Mouse (Mus musculus): ENCODE data around the gene Gm43552. TPM values are rescaled to one million over a fixed set of nuclear protein-coding genes. Genes with fewer than 3 reads are reported as not detected.

Gene Gm43552
- polyA plus RNA-seq, 1 experiment from 2014 or later, result not detected

GRCm38 (mm10) chr5:65457086-65457827 lies 35.4 kb downstream of the Gm43552 start:
- DNase-seq (ENCODE audit: low spot score), result peak; percentile 91
- WGBS, result 34% methylated on average over 7 of the region's 7 CpGs
- Histone ChIP-seq H3K4me2 (replicated peaks; ENCODE audit: low read depth, low read length) (no peak overlapping the region), H3K9me3 (ENCODE audit: low read length) (no peaks in the 10 kb centered on the region), H3K27me3 (replicated peaks; ENCODE audit: insufficient read depth, low read length) (no peaks in the 10 kb centered on the region), H3K9ac (replicated peaks; ENCODE audit: low read depth) (no peak overlapping the region), H3K4me3 (ENCODE audit: low read depth, low read length) (no peak overlapping the region), H3K4me1 (ENCODE audit: insufficient read depth, low read depth, low read length) (peaks cover 4% of the 10 kb centered on the region; the same call in 1 of the 2 replicates), H3K36me3 (ENCODE audit: insufficient read depth, low read length) (no peaks in the 10 kb centered on the region), H3K27ac (ENCODE audit: low read length) (peak overlapping the region; percentile 84)
- TF ChIP-seq EP300 (IDR thresholded peaks at IDR 0.05), result no peak
- no peak for TF ChIP-seq CTCF (IDR thresholded peaks at IDR 0.05)
- ATAC-seq, result peak; percentile 89

GRCm38 (mm10) chr5:65454771-65455170 lies 37.9 kb downstream of the Gm43552 start:
- H3K4me2 ChIP-seq (replicated peaks; ENCODE audit: low read depth, low read length), result no peak overlapping the region
- WGBS, result 23% methylated on average over 5 of the region's 5 CpGs
- H3K27me3 ChIP-seq (replicated peaks; ENCODE audit: insufficient read depth, low read length), result no peaks in the 10 kb centered on the region
- H3K9ac ChIP-seq (replicated peaks; ENCODE audit: low read depth), result no peak overlapping the region
- H3K4me1 ChIP-seq (ENCODE audit: insufficient read depth, low read depth, low read length), result peaks cover 4% of the 10 kb centered on the region; the same call in 1 of the 2 replicates
- peaks cover 5% of the 10 kb centered on the region; the same call in 1 of the 2 replicates for H3K36me3 ChIP-seq (ENCODE audit: insufficient read depth, low read length)
- DNase-seq (ENCODE audit: low spot score), result peak; percentile 73
- TF ChIP-seq CTCF (IDR thresholded peaks at IDR 0.05) (no peak), EP300 (IDR thresholded peaks at IDR 0.05) (no peak)
- H3K4me3 ChIP-seq (ENCODE audit: low read depth, low read length), result no peak overlapping the region
- H3K27ac ChIP-seq (ENCODE audit: low read length), result peak overlapping the region; percentile 38; the same call in 1 of the 2 replicates
- H3K9me3 ChIP-seq (ENCODE audit: low read length), result no peaks in the 10 kb centered on the region
- peak; percentile 43 for ATAC-seq

GRCm38 (mm10) chr5:65448941-65449340 lies 43.7 kb downstream of the Gm43552 start:
- Histone ChIP-seq H3K4me2 (replicated peaks; ENCODE audit: low read depth, low read length) (no peak overlapping the region), H3K4me1 (ENCODE audit: insufficient read depth, low read depth, low read length) (no peaks in the 10 kb centered on the region), H3K27ac (ENCODE audit: low read length) (no peak overlapping the region), H3K9ac (replicated peaks; ENCODE audit: low read depth) (no peak overlapping the region), H3K4me3 (ENCODE audit: low read depth, low read length) (no peak overlapping the region), H3K36me3 (ENCODE audit: insufficient read depth, low read length) (peaks cover 7% of the 10 kb centered on the region; the same call in 1 of the 2 replicates), H3K9me3 (ENCODE audit: low read length) (no peaks in the 10 kb centered on the region), H3K27me3 (replicated peaks; ENCODE audit: insufficient read depth, low read length) (no peaks in the 10 kb centered on the region)
- DNase-seq (ENCODE audit: low spot score) (no peak), ATAC-seq (no peak)
- TF ChIP-seq CTCF (IDR thresholded peaks at IDR 0.05) (no peak), EP300 (IDR thresholded peaks at IDR 0.05) (no peak)
- 68% methylated on average over 4 of the region's 4 CpGs for WGBS

GRCm38 (mm10) chr5:65447826-65448225 lies 44.8 kb downstream of the Gm43552 start:
- TF ChIP-seq CTCF (IDR thresholded peaks at IDR 0.05), result no peak
- WGBS, result 82% methylated on average over 2 of the region's 2 CpGs
- ATAC-seq, result no peak

DNA sequence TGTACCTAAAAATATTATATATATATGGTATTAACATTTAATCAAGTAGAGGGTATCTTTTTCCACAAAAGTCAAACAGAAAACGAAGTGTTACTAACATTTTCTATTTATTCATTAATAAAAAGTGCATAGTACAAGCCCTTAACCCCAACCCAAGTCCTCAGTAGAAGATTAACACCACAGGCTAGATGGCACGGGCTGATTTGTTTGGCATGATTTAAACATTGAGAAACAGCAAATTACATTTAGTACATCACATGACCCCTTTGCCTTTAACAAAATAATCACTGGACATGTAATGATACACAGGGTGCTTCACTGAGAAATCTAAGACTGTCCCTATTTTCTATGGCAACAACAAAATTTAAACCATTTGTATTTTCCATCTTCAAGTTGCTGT lies 45.9 kb downstream of the Gm43552 start:
- H3K9me3 ChIP-seq (ENCODE audit: low read length), result no peaks in the 10 kb centered on the region
- no peak overlapping the region for H3K4me3 ChIP-seq (ENCODE audit: low read depth, low read length)
- H3K27me3 ChIP-seq (replicated peaks; ENCODE audit: insufficient read depth, low read length), result no peaks in the 10 kb centered on the region
- H3K4me1 ChIP-seq (ENCODE audit: insufficient read depth, low read depth, low read length), result no peaks in the 10 kb centered on the region
- ATAC-seq (peak; percentile 37; the same call in 1 of the 2 replicates), DNase-seq (ENCODE audit: low spot score) (peak; percentile 11)
- TF ChIP-seq CTCF (IDR thresholded peaks at IDR 0.05) (no peak), EP300 (IDR thresholded peaks at IDR 0.05) (no peak)
- no peak overlapping the region for H3K4me2 ChIP-seq (replicated peaks; ENCODE audit: low read depth, low read length)
- peaks cover 7% of the 10 kb centered on the region; the same call in 1 of the 2 replicates for H3K36me3 ChIP-seq (ENCODE audit: insufficient read depth, low read length)
- no peak overlapping the region for H3K9ac ChIP-seq (replicated peaks; ENCODE audit: low read depth)
- no peak overlapping the region for H3K27ac ChIP-seq (ENCODE audit: low read length)
- WGBS, result 61% methylated on average over 2 of the region's 2 CpGs

More at GRCm38 (mm10) chr5:65447826-65448225, 44.8 kb downstream of the Gm43552 start:
- H3K36me3 ChIP-seq (ENCODE audit: insufficient read depth, low read length), result peaks cover 7% of the 10 kb centered on the region; the same call in 1 of the 2 replicates
- H3K9me3 ChIP-seq (ENCODE audit: low read length), result no peaks in the 10 kb centered on the region
- no peaks in the 10 kb centered on the region for H3K4me1 ChIP-seq (ENCODE audit: insufficient read depth, low read depth, low read length)
- no peak overlapping the region for H3K9ac ChIP-seq (replicated peaks; ENCODE audit: low read depth)
- DNase-seq (ENCODE audit: low spot score), result no peak
- H3K4me2 ChIP-seq (replicated peaks; ENCODE audit: low read depth, low read length), result no peak overlapping the region
- no peak overlapping the region for H3K4me3 ChIP-seq (ENCODE audit: low read depth, low read length)
- H3K27ac ChIP-seq (ENCODE audit: low read length), result no peak overlapping the region
- no peaks in the 10 kb centered on the region for H3K27me3 ChIP-seq (replicated peaks; ENCODE audit: insufficient read depth, low read length)

- DNase-seq (ENCODE audit: low spot score) (peak; percentile 51), ATAC-seq (peak; percentile 70)
- H3K27me3 ChIP-seq (replicated peaks; ENCODE audit: insufficient read depth, low read length), result no peaks in the 10 kb centered on the region
- H3K4me2 ChIP-seq (replicated peaks; ENCODE audit: low read depth, low read length), result no peak overlapping the region
- H3K4me1 ChIP-seq (ENCODE audit: insufficient read depth, low read depth, low read length), result no peaks in the 10 kb centered on the region
- no peak overlapping the region for H3K9ac ChIP-seq (replicated peaks; ENCODE audit: low read depth)
- H3K27ac ChIP-seq (ENCODE audit: low read length), result no peak overlapping the region
- TF ChIP-seq EP300 (IDR thresholded peaks at IDR 0.05), result no peak
- TF ChIP-seq CTCF (IDR thresholded peaks at IDR 0.05), result no peak
- 40% methylated on average over 2 of the region's 6 CpGs for WGBS
- H3K36me3 ChIP-seq (ENCODE audit: insufficient read depth, low read length), result peaks cover 5% of the 10 kb centered on the region; the same call in 1 of the 2 replicates
- no peaks in the 10 kb centered on the region for H3K9me3 ChIP-seq (ENCODE audit: low read length)
- no peak overlapping the region for H3K4me3 ChIP-seq (ENCODE audit: low read depth, low read length)
These were observed 47.7 kb downstream of the Gm43552 start for GRCm38 (mm10) chr5:65444981-65445380.
